Mouse (Mus musculus): ENCODE data around the gene Igfbp2. TPM values are rescaled to one million over a fixed set of nuclear protein-coding genes. Genes with fewer than 3 reads are reported as not detected.
A peak's percentile ranks its signal among the peaks of the same experiment; 100 is the strongest.

Igfbp2 gene
- polyA plus RNA-seq, 1 experiment: 76.3 TPM

GRCm38 (mm10) chr1:72873078-72873477 is 48.8 kb downstream of the Igfbp2 start:
- 0 out of 2 replicates have a peak, but pooled peaks cover 1% of the 10 kb centered on the region for H3K4me1 ChIP-seq (ENCODE audit: control insufficient read depth, insufficient read depth, low read length)
- TF ChIP-seq CTCF (IDR thresholded peaks at IDR 0.05; ENCODE audit: extremely low read depth, insufficient read depth, low read length): no peak
- no peak for TF ChIP-seq POLR2A (IDR thresholded peaks at IDR 0.05; ENCODE audit: extremely low read depth, insufficient read depth, low read length)
- H3K27ac ChIP-seq (ENCODE audit: insufficient read depth, low read length): no peak overlapping the region
- H3K4me3 ChIP-seq (ENCODE audit: insufficient read depth, low read length): peak overlapping the region; percentile 46

GRCm38 (mm10) chr1:72873511-72874286 is 49.4 kb downstream of the Igfbp2 start:
- H3K4me1 ChIP-seq (ENCODE audit: control insufficient read depth, insufficient read depth, low read length): 0 out of 2 replicates have a peak, but pooled peaks cover 1% of the 10 kb centered on the region
- peak overlapping the region; percentile 46 for H3K4me3 ChIP-seq (ENCODE audit: insufficient read depth, low read length)
- H3K27ac ChIP-seq (ENCODE audit: insufficient read depth, low read length): peak overlapping the region; percentile 31; the same call in 1 of the 2 replicates
- TF ChIP-seq POLR2A (IDR thresholded peaks at IDR 0.05; ENCODE audit: extremely low read depth, insufficient read depth, low read length): peak; percentile 31; the same call in 1 of the 2 replicates
- no peak for TF ChIP-seq CTCF (IDR thresholded peaks at IDR 0.05; ENCODE audit: extremely low read depth, insufficient read depth, low read length)

GRCm38 (mm10) chr1:72874287-72875211 is 50.2 kb downstream of the Igfbp2 start, which contains the start of gene Igfbp5:
Igfbp5 (minus strand) TSS chr1:72874884.
- Histone ChIP-seq H3K4me3 (ENCODE audit: insufficient read depth, low read length) (peak within 1 kb of the TSS; percentile 46), H3K4me1 (ENCODE audit: control insufficient read depth, insufficient read depth, low read length) (0 out of 2 replicates have a peak, but pooled peaks cover 1% of the 10 kb centered on the region)
- TF ChIP-seq CTCF (IDR thresholded peaks at IDR 0.05; ENCODE audit: extremely low read depth, insufficient read depth, low read length): no peak
- peak; percentile 46; the same call in 1 of the 2 replicates for TF ChIP-seq POLR2A (IDR thresholded peaks at IDR 0.05; ENCODE audit: extremely low read depth, insufficient read depth, low read length)

GRCm38 (mm10) chr1:72875708-72876107 is 51.4 kb downstream of the Igfbp2 start:
- TF ChIP-seq POLR2A (IDR thresholded peaks at IDR 0.05; ENCODE audit: extremely low read depth, insufficient read depth, low read length) (no peak), CTCF (IDR thresholded peaks at IDR 0.05; ENCODE audit: extremely low read depth, insufficient read depth, low read length) (no peak)
- Histone ChIP-seq H3K4me1 (ENCODE audit: control insufficient read depth, insufficient read depth, low read length) (0 out of 2 replicates have a peak, but pooled peaks cover 1% of the 10 kb centered on the region), H3K4me3 (ENCODE audit: insufficient read depth, low read length) (no peak overlapping the region), H3K27ac (ENCODE audit: insufficient read depth, low read length) (no peak overlapping the region)

More at GRCm38 (mm10) chr1:72874287-72875211, 50.2 kb downstream of the Igfbp2 start, which contains the start of gene Igfbp5:
- H3K27ac ChIP-seq (ENCODE audit: insufficient read depth, low read length): peak within 1 kb of the TSS; percentile 31; the same call in 1 of the 2 replicates

- H3K4me1 ChIP-seq (ENCODE audit: control insufficient read depth, insufficient read depth, low read length): no peaks in the 10 kb centered on the region
- no peak overlapping the region for H3K27ac ChIP-seq (ENCODE audit: insufficient read depth, low read length)
- H3K4me3 ChIP-seq (ENCODE audit: insufficient read depth, low read length): no peak overlapping the region
- TF ChIP-seq CTCF (IDR thresholded peaks at IDR 0.05; ENCODE audit: extremely low read depth, insufficient read depth, low read length) (peak; percentile 20; the same call in 1 of the 2 replicates), POLR2A (IDR thresholded peaks at IDR 0.05; ENCODE audit: extremely low read depth, insufficient read depth, low read length) (no peak)
Measured at GRCm38 (mm10) chr1:72876111-72876510, 51.8 kb downstream of the Igfbp2 start.

GRCm38 (mm10) chr1:72877892-72878291 is 53.6 kb downstream of the Igfbp2 start:
- TF ChIP-seq CTCF (IDR thresholded peaks at IDR 0.05; ENCODE audit: extremely low read depth, insufficient read depth, low read length): peak; percentile 95
- TF ChIP-seq POLR2A (IDR thresholded peaks at IDR 0.05; ENCODE audit: extremely low read depth, insufficient read depth, low read length): no peak
- no peaks in the 10 kb centered on the region for H3K4me1 ChIP-seq (ENCODE audit: control insufficient read depth, insufficient read depth, low read length)
- no peak overlapping the region for H3K27ac ChIP-seq (ENCODE audit: insufficient read depth, low read length)
- H3K4me3 ChIP-seq (ENCODE audit: insufficient read depth, low read length): no peak overlapping the region; the same call in 1 of the 2 replicates

GRCm38 (mm10) chr1:72878473-72879318 is 54.4 kb downstream of the Igfbp2 start:
- Histone ChIP-seq H3K4me1 (ENCODE audit: control insufficient read depth, insufficient read depth, low read length) (no peaks in the 10 kb centered on the region), H3K4me3 (ENCODE audit: insufficient read depth, low read length) (no peak overlapping the region), H3K27ac (ENCODE audit: insufficient read depth, low read length) (no peak overlapping the region)
- no peak for TF ChIP-seq POLR2A (IDR thresholded peaks at IDR 0.05; ENCODE audit: extremely low read depth, insufficient read depth, low read length)
- TF ChIP-seq CTCF (IDR thresholded peaks at IDR 0.05; ENCODE audit: extremely low read depth, insufficient read depth, low read length): no peak

- TF ChIP-seq CTCF (IDR thresholded peaks at IDR 0.05; ENCODE audit: extremely low read depth, insufficient read depth, low read length) (no peak), POLR2A (IDR thresholded peaks at IDR 0.05; ENCODE audit: extremely low read depth, insufficient read depth, low read length) (no peak)
- Histone ChIP-seq H3K27ac (ENCODE audit: insufficient read depth, low read length) (no peak overlapping the region), H3K4me1 (ENCODE audit: control insufficient read depth, insufficient read depth, low read length) (no peaks in the 10 kb centered on the region), H3K4me3 (ENCODE audit: insufficient read depth, low read length) (no peak overlapping the region)
Measured at GRCm38 (mm10) chr1:72879319-72879634, 55.0 kb downstream of the Igfbp2 start.
